In genomic region chr2:117231257-117231656, GRCm38 (mm10) we compare ENCODE assay signal across 8 mouse cellular contexts. TPM values are rescaled to one million over a fixed set of nuclear protein-coding genes. Genes with fewer than 3 reads are reported as not detected.
A peak's percentile ranks its signal among the peaks of the same experiment; 100 is the strongest.
DNase-seq lines count a peak whose midpoint lies in the region; ATAC-seq and TF ChIP-seq lines count a peak whose summit lies in the region.

No protein-coding gene starts in this region.

- peak; percentile 92 for ATAC-seq in megakaryocyte-erythroid progenitor cell, adult 5-6 weeks (replicated peaks; ENCODE audit: low FRiP score, low TSS enrichment, poor library complexity, severe bottlenecking)

- intact Hi-C loops in left cerebral cortex, adult 2 months (cut with DNase I), result loop anchor here (1.0 to 5.0 kb wide), 5 partner anchors 34 to 334 kb away; partner anchors contain the start of gene Spred1

- peak overlapping the region; percentile 29 for H3K4me3 ChIP-seq in left cerebral cortex, adult 2 months

- DNase-seq in R1 (ENCODE audit: low read depth, low spot score), result peak; percentile 85
- DNase-seq in cerebellum, adult 9-11 months, result peak; percentile 54
- peak; percentile 78 to 89 for DNase-seq in frontal cortex, postnatal 14 days (ENCODE audit: low spot score in 2 of 2)
- DNase-seq in induced T-regulatory cell, adult 2 months (ENCODE audit: low read depth), result peak; percentile 77
- DNase-seq in left cerebral cortex, adult 2 months (ENCODE audit: extremely low spot score in 1 of 2, low spot score in 2 of 2), result peak; percentile 85 to 89
- peak; percentile 91 to 95 for DNase-seq in right cerebral cortex, postnatal 10 days (ENCODE audit: low spot score in 2 of 2)
- DNase-seq in urinary bladder, postnatal 10 days (ENCODE audit: low spot score), result peak; percentile 46

- peak overlapping the region; percentile 70 for H3K27ac ChIP-seq in left cerebral cortex, adult 2 months

- TF ChIP-seq CTCF in left cerebral cortex, adult 2 months (IDR thresholded peaks at IDR 0.05), result peak; percentile 99

RNA-seq across cellular contexts. Expression of gene Fam98b, which starts 18.3 kb away (rescaled TPM):
- total RNA-seq in left cerebral cortex, adult 2 months (2021), result 10 to 100 TPM; 53.6 to 54.5 TPM
- 41.9 and 50.4 TPM in 2 replicates for total RNA-seq in megakaryocyte-erythroid progenitor cell, adult 5-6 weeks (2014; fragmentation: Nextera tagmentation)
- 20.6 and 24.6 TPM in 2 replicates for total RNA-seq in megakaryocyte-erythroid progenitor cell, adult 5-6 weeks (2017)

Comparison
In these comparisons a context has a peak if more than half of its experiments do, and no peak if none do; other contexts are left out.
1. Peak in every context shown above with its lines: DNase-seq, ATAC-seq, H3K4me3 ChIP-seq and H3K27ac ChIP-seq.